Mouse (Mus musculus): ENCODE measurements around the gene 4931429L15Rik.

The 4931429L15Rik gene

DNA sequence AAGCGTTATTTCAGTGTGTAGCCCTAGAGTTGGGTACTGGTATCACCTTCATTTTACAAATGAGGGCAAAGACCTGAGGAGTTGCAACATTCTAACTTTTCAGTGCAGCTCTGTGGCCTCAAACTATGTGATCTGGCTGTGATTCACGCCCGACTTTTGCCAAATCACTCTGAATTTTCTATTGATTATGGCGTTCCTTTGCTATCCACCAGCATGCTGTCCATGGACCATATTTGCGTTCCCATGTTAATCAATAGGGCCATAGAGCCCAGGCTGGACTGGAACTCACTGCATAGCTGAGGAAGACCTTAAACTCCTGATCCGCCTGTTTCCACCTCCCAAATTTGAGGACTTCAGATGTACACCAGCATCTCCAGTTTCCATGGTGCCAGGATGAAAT lies 60.7 kb downstream of the 4931429L15Rik start:
- no peak for DNase-seq (ENCODE audit: low spot score in 2 of 2)

GRCm38 (mm10) chr9:46257546-46257945 lies 62.2 kb downstream of the 4931429L15Rik start:
- DNase-seq (ENCODE audit: low spot score in 2 of 2) = no peak

- no peak for DNase-seq (ENCODE audit: low spot score in 2 of 2)
Measured at GRCm38 (mm10) chr9:46256658-46257385, 63.0 kb downstream of the 4931429L15Rik start.

GRCm38 (mm10) chr9:46256177-46256576 lies 63.6 kb downstream of the 4931429L15Rik start:
- no peak for DNase-seq (ENCODE audit: low spot score in 2 of 2)

All from urinary bladder, postnatal 36 days (tissue).